Mouse (Mus musculus) ovary, postnatal 14 days (tissue): ENCODE data around the gene Rsad2.
A peak's percentile ranks its signal among the peaks of the same experiment; 100 is the strongest.
"Not testable (repeated sequence)": the region's sequence is repeated elsewhere in the genome, so short reads cannot be mapped to it uniquely, and the experiment has no call there.

Experiments
- DNase-seq: peaks from one replicate; pipeline ENCODE4 v3.0.0; 2022; ENCODE audit warnings: low spot score

The Rsad2 gene

GRCm38 (mm10) chr12:26446377-26447045 is 9.7 kb downstream of the Rsad2 start:
- no peak for DNase-seq

- DNase-seq: no peak
Observed at GRCm38 (mm10) chr12:26444511-26444910, 11.7 kb downstream of the Rsad2 start.

GRCm38 (mm10) chr12:26444054-26444453 is 12.2 kb downstream of the Rsad2 start:
- peak; percentile 71 for DNase-seq

GRCm38 (mm10) chr12:26439366-26439765 is 16.9 kb downstream of the Rsad2 start:
- no peak for DNase-seq

- DNase-seq: no peak
Observed at GRCm38 (mm10) chr12:26437950-26438349, 18.3 kb downstream of the Rsad2 start.

GRCm38 (mm10) chr12:26436334-26436733 is 19.9 kb downstream of the Rsad2 start:
- no peak for DNase-seq

GRCm38 (mm10) chr12:26428771-26429170 is 27.5 kb downstream of the Rsad2 start:
- not testable (repeated sequence) for DNase-seq

GRCm38 (mm10) chr12:26424841-26425240 is 31.4 kb downstream of the Rsad2 start:
- DNase-seq: no peak

GRCm38 (mm10) chr12:26418322-26418721 is 37.9 kb downstream of the Rsad2 start:
- DNase-seq: no peak

- DNase-seq: no peak
Observed at GRCm38 (mm10) chr12:26416636-26417295, 39.5 kb downstream of the Rsad2 start.

- peak; percentile 92 for DNase-seq
Observed at GRCm38 (mm10) chr12:26415104-26415771, 41.0 kb downstream of the Rsad2 start, which contains the start of gene Rnf144a. Gene Rnf144a, minus strand, starts transcription at chr12:26415254.

GRCm38 (mm10) chr12:26414451-26415103 is 41.7 kb downstream of the Rsad2 start:
- DNase-seq: no peak

GRCm38 (mm10) chr12:26413961-26414411 is 42.3 kb downstream of the Rsad2 start:
- no peak for DNase-seq

- no peak for DNase-seq
Observed at GRCm38 (mm10) chr12:26412802-26413201, 43.5 kb downstream of the Rsad2 start.

GRCm38 (mm10) chr12:26411841-26412450 is 44.3 kb downstream of the Rsad2 start:
- DNase-seq: no peak

- no peak for DNase-seq
Observed at GRCm38 (mm10) chr12:26410443-26410842, 45.8 kb downstream of the Rsad2 start.

GRCm38 (mm10) chr12:26408707-26409106 is 47.5 kb downstream of the Rsad2 start:
- no peak for DNase-seq

- no peak for DNase-seq
Observed at GRCm38 (mm10) chr12:26404781-26405702, 51.2 kb downstream of the Rsad2 start.

- peak; percentile 34 for DNase-seq
Observed at GRCm38 (mm10) chr12:26403372-26404125, 52.7 kb downstream of the Rsad2 start.
